Mouse (Mus musculus) kidney, adult 2 months (tissue): Measurements from ENCODE around the gene Thpo.

Experiments used
- CTCF ChIP-seq: fragments of 200-500 bp; conservative IDR thresholded peaks from 2 replicates; pipeline ENCODE4 v1.5.1; 2011; ENCODE audit warnings: low read depth, mild to moderate bottlenecking, control low read depth, low read length, moderate library complexity, mixed read lengths; ENCODE audit not compliant: insufficient read depth, insufficient read length
- POLR2A ChIP-seq: fragments of 200-500 bp; IDR thresholded peaks from one replicate; pipeline ENCODE4 v1.6.1; 2011; ENCODE audit warnings: low read depth, low read length, control low read depth

DNA sequence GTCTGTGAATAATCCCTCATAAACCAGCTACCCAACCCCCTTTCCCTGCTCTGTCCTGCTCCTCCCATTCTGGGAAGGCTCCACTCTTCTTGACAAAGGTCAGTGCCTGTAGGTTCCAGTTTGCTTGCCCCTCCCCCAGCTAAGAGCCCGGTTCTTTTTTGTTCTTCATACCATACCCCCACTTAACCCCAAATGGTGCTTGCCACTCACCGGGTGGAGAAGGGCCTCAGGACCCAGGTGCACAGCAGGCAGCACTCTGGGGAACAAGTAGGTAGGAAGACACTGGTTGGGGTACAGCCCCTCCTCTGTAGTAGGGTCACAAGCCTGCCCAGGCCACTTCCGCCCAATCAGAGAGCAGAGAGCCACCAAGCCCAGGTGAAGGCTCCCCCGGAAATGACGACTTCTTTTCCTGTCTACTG is 4.0 kb downstream of the Thpo start:
- no peak for TF ChIP-seq POLR2A
- no peak for TF ChIP-seq CTCF
